Mouse (Mus musculus) activated CD4-positive, CD25-positive, alpha-beta regulatory T cell, adult 4 months (primary cell): ENCODE results near the gene Snx8. TPM values are rescaled to one million over a fixed set of nuclear protein-coding genes. Genes with fewer than 3 reads are reported as not detected.
"Not testable (repeated sequence)": the region's sequence is repeated elsewhere in the genome, so short reads cannot be mapped to it uniquely, and the experiment has no call there.

Source experiments
- ATAC-seq: one replicate; pipeline ENCODE4 v1.8.0; 2017
- polyA plus RNA-seq, 2 experiments: library from polyadenylated mRNA; unstranded; fragments of 100-300 nt; shearing (Covaris generic); gene quantifications; one replicate each; pipeline ENCODE4 v1.2.1; 2017

Snx8 gene
- polyA plus RNA-seq, 2 experiments from 2014 or later, result 0.26 to 1.3 TPM

GRCm38 (mm10) chr5:140383559-140383958 lies 5.5 kb downstream of the Snx8 start:
- no peak for ATAC-seq

GRCm38 (mm10) chr5:140382688-140383087 lies 6.4 kb downstream of the Snx8 start:
- no peak for ATAC-seq

DNA sequence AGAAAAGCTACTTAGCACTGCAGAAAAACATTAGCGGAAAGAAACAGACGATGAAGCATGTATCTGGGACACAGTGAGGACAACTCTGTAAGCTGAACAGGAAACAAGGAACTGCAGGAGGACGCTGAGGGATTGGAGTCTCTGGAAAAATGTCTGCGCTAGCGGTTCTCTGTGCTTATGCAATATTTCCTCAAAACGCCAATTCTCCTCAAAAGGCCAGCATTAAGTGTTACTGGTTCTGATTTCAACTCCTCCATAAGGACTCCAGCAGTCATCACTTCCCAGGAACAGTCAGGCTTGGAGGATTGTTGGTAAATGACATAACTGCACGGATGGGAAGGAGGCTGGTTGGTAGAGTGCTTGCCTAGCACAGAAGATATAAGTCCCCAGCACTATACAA lies 7.9 kb downstream of the Snx8 start:
- no peak for ATAC-seq

DNA sequence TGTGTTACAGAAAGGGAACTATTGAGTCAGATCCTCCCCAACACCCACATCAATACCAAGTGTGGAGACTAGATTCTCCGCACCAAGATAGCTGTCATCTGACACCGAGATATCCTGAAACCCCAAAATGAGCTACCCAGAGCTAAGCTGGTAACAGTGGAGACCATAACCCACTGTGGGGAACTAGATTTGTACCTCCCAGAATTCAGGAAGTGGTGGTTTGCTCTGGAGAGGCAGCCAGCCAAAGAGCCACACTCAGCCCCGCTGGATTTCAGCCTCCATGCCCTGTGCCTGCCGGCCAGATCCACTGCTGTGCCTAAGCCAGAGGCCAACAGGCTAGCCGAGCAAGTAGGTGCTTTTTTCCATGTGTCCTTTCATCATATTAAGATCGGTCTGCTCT lies 9.8 kb downstream of the Snx8 start:
- ATAC-seq, result no peak

DNA sequence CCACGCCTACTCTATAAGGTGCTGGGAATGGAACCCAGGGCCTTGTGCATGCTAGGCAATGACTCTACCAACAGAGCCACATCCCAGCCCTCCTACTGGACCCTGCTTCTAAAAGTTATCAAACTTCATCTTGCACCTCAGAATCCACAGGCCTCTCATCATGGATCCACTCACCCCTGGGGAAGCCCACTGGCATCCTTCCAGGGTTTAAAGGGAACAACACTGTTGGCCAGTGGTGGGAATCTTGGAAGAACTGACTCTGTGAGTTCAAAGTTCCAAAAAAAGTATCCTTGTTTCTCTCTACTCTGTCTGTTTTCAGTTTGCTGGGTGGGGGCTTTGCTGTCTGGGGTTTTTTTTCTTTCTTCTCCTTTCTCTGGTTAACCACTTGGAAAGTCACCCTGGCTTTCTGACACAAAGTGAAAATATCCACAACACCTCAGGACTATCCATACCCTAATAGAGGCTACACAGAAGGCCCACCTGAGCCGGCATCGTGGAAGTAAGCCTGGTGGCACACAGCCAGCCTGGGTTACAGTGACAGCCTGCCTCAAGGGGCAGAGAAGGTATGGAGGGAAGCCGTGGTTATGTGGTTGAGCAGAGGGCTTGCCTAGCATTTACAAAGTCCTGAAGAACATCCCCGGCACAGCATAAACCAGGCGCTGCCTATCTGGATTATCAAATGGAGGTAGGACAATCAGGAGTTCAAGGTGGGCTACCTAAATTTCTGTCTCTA lies 10.8 kb downstream of the Snx8 start:
- no peak for ATAC-seq

DNA sequence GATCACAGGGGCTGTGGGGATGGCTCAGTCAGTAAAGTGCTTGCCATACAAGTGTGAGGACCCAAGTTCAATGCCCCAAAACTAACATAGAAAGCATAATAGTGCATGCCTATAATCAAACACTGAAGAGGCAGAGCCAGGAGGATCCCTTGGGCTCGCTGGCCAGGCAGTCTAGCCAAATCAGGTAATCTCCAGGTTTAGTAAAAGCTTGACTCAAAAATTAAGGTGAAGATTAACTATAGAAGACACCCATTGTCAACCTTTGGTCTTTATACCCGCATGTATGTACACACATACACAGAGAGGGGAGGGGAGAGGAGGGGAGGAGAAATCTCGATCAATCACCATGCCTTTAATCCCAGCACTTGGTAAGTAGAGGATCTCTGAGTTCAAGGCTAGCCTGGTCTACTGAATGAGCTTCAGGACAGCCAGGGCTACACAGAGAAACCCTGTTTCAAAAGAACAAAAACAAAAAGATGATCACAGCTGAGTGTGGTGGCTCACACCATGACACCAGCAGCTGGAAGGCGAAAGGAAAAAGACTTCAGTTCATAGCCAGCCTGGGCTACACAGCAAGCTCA lies 13.7 kb downstream of the Snx8 start:
- no peak for ATAC-seq

GRCm38 (mm10) chr5:140374226-140374625 lies 14.8 kb downstream of the Snx8 start:
- no peak for ATAC-seq

DNA sequence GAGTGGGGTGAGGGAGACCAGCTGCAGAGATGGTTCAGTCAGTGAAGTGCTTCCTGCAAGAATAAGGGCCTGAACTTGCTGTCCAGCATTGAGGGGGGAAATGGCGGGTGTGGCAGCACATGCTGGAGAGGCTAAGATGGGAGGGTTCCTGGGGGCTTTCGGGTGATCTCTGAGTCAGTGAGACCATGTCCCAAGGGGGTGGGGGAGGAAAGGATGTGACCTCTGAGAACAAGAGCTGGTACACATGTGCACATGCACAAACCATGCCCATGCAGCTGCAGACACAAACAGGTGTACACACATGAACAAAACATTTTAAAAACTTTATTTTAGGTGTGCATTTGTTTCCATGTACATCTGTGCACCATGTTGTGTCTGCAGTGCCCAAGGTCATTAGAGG lies 15.4 kb downstream of the Snx8 start:
- no peak for ATAC-seq

DNA sequence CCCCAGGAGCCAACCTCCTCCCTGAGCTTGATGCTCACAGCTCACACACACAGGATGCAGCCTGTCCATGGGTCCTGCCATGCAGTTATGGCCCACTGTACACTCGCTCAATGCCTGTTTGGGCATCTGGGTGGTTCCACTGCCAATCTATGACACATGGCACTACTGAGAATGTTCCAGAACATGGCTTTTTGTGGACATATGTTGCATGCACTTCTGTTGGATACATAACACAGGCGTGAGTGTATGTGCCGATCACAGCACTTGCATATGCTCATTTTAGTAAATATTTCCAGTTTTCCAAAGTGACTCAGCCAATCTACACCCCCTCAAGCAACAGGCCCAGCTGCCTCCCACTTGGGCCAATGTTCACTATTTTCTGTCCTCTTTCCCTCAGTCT lies 17.4 kb downstream of the Snx8 start:
- ATAC-seq, result no peak

- ATAC-seq, result no peak
These were observed 18.4 kb downstream of the Snx8 start for GRCm38 (mm10) chr5:140370446-140371254.

DNA sequence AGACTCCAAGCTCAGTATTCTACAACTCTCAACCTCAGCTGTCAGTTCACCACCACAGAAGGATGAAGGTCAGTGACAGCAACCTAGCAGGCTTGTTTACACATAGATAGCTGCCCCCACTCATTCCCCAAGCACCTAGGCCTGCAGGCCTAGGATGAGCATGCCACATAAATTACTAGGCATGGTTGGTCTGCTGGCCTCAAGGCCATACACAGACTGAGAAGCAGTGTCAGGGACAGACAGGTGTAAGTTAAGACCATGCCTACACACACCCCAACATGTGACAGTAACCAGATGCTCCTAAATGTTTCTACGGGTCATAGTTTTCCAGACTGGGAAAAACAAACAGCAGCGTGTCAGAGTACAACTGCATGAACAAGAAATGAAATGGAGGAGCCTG lies 19.6 kb downstream of the Snx8 start:
- no peak for ATAC-seq

DNA sequence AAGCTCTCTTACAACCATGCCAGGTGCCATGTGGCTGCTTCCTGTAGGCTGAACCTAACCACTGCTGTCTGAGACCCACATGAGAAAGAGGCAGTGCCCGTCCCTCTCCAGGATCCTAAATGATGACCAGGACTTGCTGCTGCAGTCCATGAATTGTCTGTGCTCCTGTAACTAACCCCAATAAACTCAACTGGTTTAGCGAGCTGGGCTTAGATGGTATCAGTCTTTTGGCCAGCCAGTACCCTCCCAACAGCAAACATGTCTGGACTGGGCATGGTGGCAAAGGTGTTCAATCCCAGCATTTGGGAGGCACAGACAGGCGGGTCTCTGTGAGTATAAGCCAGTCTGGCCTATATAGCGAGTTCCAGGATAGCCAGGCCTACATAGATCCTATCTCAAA lies 20.1 kb downstream of the Snx8 start:
- no peak for ATAC-seq

- ATAC-seq, result not testable (repeated sequence)
These were observed 20.9 kb downstream of the Snx8 start for GRCm38 (mm10) chr5:140368126-140368525.

DNA sequence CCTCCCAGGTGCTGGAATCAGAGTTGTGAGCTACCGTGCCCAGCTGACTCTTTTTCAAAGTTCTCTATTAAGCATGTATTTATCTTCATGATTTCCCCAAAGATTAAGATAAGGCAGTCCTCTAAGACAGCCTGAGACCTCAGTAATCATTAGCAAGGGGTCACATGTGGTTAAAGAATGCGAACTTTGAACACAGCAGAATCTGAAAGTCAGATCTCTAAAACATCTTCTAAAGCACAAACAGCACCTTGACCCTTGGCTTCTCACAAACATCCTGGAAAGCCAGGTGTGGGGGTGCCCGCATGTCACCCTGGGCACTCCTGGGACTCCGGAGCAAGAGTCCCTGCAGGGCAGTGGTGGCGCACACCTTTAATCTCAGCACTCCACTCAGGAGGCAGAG lies 24.6 kb downstream of the Snx8 start:
- no peak for ATAC-seq

GRCm38 (mm10) chr5:140359930-140360674 lies 29.0 kb downstream of the Snx8 start:
- no peak for ATAC-seq

GRCm38 (mm10) chr5:140357466-140357865 lies 31.6 kb downstream of the Snx8 start:
- no peak for ATAC-seq

DNA sequence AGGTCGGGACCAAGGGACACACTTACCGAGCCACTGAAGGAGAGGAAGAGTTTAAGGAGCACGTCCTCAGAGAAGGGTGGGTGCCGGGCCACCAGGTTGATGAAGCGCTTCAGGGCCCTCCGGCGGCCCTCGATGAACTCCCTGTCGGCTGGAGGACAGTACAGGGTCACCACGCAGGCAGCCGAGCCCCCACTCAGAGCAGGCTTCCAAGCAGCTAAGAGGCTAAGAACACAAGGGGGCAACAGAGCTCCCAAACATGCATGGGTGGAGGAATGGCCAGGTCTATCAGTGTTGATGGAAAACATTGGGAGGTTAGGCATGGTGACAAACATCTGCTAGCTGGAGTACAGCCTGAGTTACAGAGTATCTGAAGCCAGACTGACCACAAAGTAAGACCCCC lies 33.1 kb downstream of the Snx8 start:
- ATAC-seq, result no peak

DNA sequence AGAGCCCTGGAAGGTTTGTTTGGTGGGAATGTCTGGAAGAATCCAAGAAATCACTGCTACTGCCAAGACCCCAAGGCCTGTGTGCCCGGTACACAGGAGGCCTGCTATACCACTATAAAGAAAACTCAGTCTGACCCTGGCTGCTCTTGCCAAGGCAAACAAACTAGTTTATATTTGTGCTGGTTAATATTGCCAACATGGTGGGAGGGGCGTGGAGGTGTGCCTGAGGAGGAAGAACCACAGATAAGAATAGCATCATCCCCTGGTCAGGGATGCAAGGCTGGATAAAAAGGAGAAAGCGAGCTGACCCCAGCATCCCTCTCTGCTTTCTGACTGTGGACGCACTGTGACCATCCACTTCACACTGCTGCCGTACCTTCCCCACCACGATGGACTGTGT lies 36.7 kb downstream of the Snx8 start:
- ATAC-seq, result no peak

GRCm38 (mm10) chr5:140350731-140351497 lies 38.1 kb downstream of the Snx8 start:
- ATAC-seq, result no peak

- ATAC-seq, result no peak
These were observed 39.2 kb downstream of the Snx8 start for GRCm38 (mm10) chr5:140349882-140350281.

GRCm38 (mm10) chr5:140346050-140346449 lies 43.0 kb downstream of the Snx8 start:
- no peak for ATAC-seq

DNA sequence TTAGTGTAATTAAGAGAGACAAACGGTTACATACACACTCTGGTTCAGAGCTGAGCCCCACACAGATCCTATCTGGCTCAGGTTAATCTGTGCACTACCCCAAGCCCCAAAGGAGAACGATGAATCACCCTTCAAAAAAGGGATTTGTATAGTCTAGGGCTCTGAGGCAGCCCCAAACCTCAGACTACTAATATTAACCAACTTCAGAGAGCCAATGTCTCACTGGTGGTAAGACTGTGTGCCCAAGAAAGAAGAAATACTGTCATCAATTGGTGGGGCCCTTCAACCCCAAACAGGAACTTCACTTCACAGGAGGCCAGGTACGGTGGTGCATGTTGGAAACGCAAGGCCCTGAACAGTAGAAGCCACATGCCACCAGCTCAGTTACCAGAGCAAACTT lies 43.8 kb downstream of the Snx8 start:
- ATAC-seq, result no peak
